Mouse (Mus musculus) liver, postnatal 0 days (tissue): ENCODE results near the gene 2700097O09Rik.
"Not testable (repeated sequence)": the region's sequence is repeated elsewhere in the genome, so short reads cannot be mapped to it uniquely, and the experiment has no call there.

Experiments
- CTCF ChIP-seq: sonication (generic); IDR thresholded peaks from 2 replicates; pipeline ENCODE4 v1.5.1; 2016; ENCODE audit warnings: antibody characterized with exemption, low read depth
- EP300 ChIP-seq: IDR thresholded peaks from 2 replicates; pipeline ENCODE4 v1.6.1; 2016; ENCODE audit warnings: antibody characterized with exemption, low read depth, mild to moderate bottlenecking

- not testable (repeated sequence) for TF ChIP-seq EP300, CTCF
Measured at GRCm38 (mm10) chr12:55124731-55125130, 44.8 kb upstream of the 2700097O09Rik start.
